Mouse (Mus musculus) embryo, embryonic 9.5 days (tissue): ENCODE measurements around the gene Bnc2.

Experiments
- DNase-seq: peaks from one replicate; pipeline ENCODE4 v3.0.0-alpha.2; 2017; ENCODE audit errors: extremely low spot score

Bnc2 gene

GRCm38 (mm10) chr4:84329651-84330050 lies 345.4 kb downstream of the Bnc2 start:
- no peak for DNase-seq

GRCm38 (mm10) chr4:84324371-84324770 lies 350.7 kb downstream of the Bnc2 start:
- no peak for DNase-seq

- no peak for DNase-seq
Observed at GRCm38 (mm10) chr4:84321598-84321997, 353.5 kb downstream of the Bnc2 start.

- DNase-seq: no peak
Observed at GRCm38 (mm10) chr4:84317421-84317820, 357.7 kb downstream of the Bnc2 start.

GRCm38 (mm10) chr4:84311371-84311770 lies 363.7 kb downstream of the Bnc2 start:
- no peak for DNase-seq

GRCm38 (mm10) chr4:84310851-84311250 lies 364.2 kb downstream of the Bnc2 start:
- no peak for DNase-seq

GRCm38 (mm10) chr4:84308226-84308862 lies 366.7 kb downstream of the Bnc2 start:
- peak; percentile 12 for DNase-seq

GRCm38 (mm10) chr4:84306928-84307606 lies 368.0 kb downstream of the Bnc2 start:
- DNase-seq: no peak

- no peak for DNase-seq
Observed at GRCm38 (mm10) chr4:84302949-84303348, 372.1 kb downstream of the Bnc2 start.

- DNase-seq: no peak
Observed at GRCm38 (mm10) chr4:84285153-84285552, 389.9 kb downstream of the Bnc2 start.

GRCm38 (mm10) chr4:84282651-84283050 lies 392.4 kb downstream of the Bnc2 start:
- DNase-seq: no peak

GRCm38 (mm10) chr4:84278156-84278555 lies 396.9 kb downstream of the Bnc2 start:
- DNase-seq: no peak

- DNase-seq: no peak
Observed at GRCm38 (mm10) chr4:84276081-84276480, 399.0 kb downstream of the Bnc2 start.

GRCm38 (mm10) chr4:84274158-84274557 lies 400.9 kb downstream of the Bnc2 start:
- DNase-seq: no peak

- DNase-seq: no peak
Observed at GRCm38 (mm10) chr4:84272867-84273266, 402.2 kb downstream of the Bnc2 start.

- no peak for DNase-seq
Observed at GRCm38 (mm10) chr4:84269845-84270244, 405.2 kb downstream of the Bnc2 start.

- DNase-seq: no peak
Observed at GRCm38 (mm10) chr4:84247356-84247755, 427.7 kb downstream of the Bnc2 start.

GRCm38 (mm10) chr4:84232346-84232745 lies 442.7 kb downstream of the Bnc2 start:
- DNase-seq: no peak

- no peak for DNase-seq
Observed at GRCm38 (mm10) chr4:84231251-84231650, 443.8 kb downstream of the Bnc2 start.

GRCm38 (mm10) chr4:84229189-84229960 lies 445.7 kb downstream of the Bnc2 start:
- DNase-seq: no peak

GRCm38 (mm10) chr4:84228551-84228950 lies 446.5 kb downstream of the Bnc2 start:
- DNase-seq: no peak
